Mouse (Mus musculus): ENCODE measurements around the gene Vpreb3.

DNA sequence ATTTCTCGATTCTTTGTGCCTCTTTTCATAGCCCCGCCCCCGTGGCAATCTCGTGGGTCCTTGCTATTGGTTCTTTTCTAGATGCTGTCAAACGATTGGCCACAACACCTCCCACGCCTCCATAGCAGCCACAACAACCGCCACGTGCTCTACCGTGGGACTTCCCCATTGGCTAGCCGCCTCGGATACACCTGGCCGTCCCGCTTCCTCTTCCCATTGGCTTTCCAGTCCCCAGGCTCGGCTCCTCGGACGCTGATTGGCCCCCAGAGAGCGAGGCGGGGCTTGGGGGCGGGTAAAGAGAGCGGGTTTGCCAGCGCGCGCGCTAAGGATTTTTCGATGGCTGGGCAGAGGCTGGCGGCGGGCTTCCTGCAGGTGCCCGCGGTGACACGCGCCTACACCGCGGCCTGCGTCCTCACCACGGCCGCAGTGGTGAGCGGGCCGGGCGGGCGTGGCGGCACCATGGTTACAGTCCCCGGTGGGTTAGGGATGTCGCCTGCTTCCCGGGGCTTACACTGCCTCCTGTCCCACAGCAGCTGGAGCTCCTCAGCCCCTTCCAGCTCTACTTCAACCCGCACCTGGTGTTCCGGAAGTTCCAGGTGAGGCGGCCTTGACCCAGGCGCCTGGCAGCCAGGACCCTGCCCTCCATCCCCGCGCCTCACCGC lies 49.6 kb upstream of the Vpreb3 start, which contains the start of gene Derl3:
- no peak for TF ChIP-seq CTCF (IDR thresholded peaks at IDR 0.05; ENCODE audit: low read depth)
- no peak for TF ChIP-seq EP300 (optimal IDR thresholded peaks at IDR 0.05)

Measured in stomach, postnatal 0 days (tissue).